Comparison of ENCODE assay signal across 8 mouse cellular contexts in genomic region chr9:88326930-88327901, GRCm38 (mm10). TPM values are rescaled to one million over a fixed set of nuclear protein-coding genes. Genes with fewer than 3 reads are reported as not detected.
DNase-seq lines count a peak whose midpoint lies in the region; ATAC-seq lines count a peak whose summit lies in the region.

Nt5e (plus strand) TSS chr9:88327197.

- intact Hi-C loops in left cerebral cortex, postnatal 10 days (cut with DNase I), result no loop called here

- DNase-seq in adrenal gland, adult (ENCODE audit: inconsistent age in 2 of 2, low spot score in 1 of 2), result peak; percentile 79 to 88
- DNase-seq in embryo, embryonic 10 days (ENCODE audit: low spot score), result peak; percentile 78
- DNase-seq in gastrocnemius, postnatal 25 days, result peak; percentile 84
- peak; percentile 35 to 78 for DNase-seq in left cerebral cortex, postnatal 10 days (ENCODE audit: extremely low spot score in 1 of 2, low spot score in 2 of 2)
- DNase-seq in right cerebral cortex, postnatal 10 days (ENCODE audit: low spot score in 2 of 2), result peak; percentile 72 to 76
- no peak for DNase-seq in MN1 (ENCODE audit: low spot score)

- peak; percentile 48 for ATAC-seq in inflammation-experienced regulatory T-cells, adult 6 months
- ATAC-seq in megakaryocyte progenitor cell, adult 5-6 weeks (replicated peaks; ENCODE audit: poor library complexity), result peak; percentile 78

RNA-seq across cellular contexts. Expression of gene Nt5e, which starts in this region (rescaled TPM):
- 1 to 10 TPM; 2.3 to 3.2 TPM for total RNA-seq in gastrocnemius, postnatal 25 days (2021)
- polyA plus RNA-seq in inflammation-experienced regulatory T-cells, adult 6 months (2017; shearing (Covaris generic)), result 100 to 1,000 TPM in 2 of 3 experiments, 10 to 100 TPM in 1; 87.8 to 325 (median 303) TPM
- total RNA-seq in left cerebral cortex, postnatal 10 days (2021), result 1 to 10 TPM; 3.9 to 5.1 TPM
- 0.22 and 0.64 TPM in 2 replicates for total RNA-seq in megakaryocyte progenitor cell, adult 5-6 weeks (2015)
- total RNA-seq in megakaryocyte progenitor cell, adult 5-6 weeks (2017), result 0.84 and 1.1 TPM in 2 replicates
